Mouse (Mus musculus): ENCODE results near the gene Tle1.

The Tle1 gene

DNA sequence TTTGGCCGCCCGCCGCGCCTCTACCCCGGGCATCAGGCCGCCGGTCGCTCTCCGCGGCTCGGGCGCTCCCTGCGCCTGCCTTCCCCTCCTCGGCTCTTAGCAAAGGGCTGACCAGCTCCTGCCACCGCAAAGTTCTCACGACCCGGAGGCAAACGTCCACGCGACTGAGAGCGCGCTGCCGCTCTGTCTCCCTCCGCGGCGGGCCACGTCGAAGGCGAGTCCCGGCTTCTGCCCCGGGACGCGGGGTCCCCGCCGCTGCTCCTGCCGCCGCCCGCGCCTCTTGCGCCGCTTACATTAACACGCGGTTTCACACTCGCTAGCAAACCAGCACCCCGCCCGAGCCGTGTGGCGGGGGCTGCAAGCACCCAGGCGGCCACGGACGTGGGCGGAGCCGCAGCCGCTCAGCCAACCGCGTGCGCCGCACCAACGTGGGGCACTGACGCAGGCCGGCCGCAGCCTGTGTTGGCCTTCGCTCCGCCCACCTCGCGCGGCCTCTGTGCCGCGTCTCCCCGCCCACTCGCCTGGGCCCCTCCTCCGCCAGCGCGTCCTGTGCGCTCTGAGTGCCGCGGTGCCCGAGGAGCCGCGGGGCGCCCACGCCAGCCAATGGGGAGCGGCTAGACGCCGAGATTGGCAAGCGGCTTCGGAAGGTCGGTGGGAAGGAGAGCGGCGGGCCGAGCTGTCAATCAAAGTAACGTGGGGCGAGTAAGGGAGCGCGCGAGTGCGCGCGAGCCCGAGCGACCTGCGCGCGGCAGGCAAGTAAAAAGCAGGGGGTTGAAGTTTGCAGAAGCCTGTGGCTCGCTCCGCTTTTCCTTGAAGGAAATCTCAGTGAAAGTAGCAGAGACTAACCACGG is at the start of gene Tle1:
TSS of gene Tle1 (minus strand) at position 361 of the 851 bp plus-strand sequence.
- DNase-seq (ENCODE audit: low spot score), result peak; percentile 99

DNA sequence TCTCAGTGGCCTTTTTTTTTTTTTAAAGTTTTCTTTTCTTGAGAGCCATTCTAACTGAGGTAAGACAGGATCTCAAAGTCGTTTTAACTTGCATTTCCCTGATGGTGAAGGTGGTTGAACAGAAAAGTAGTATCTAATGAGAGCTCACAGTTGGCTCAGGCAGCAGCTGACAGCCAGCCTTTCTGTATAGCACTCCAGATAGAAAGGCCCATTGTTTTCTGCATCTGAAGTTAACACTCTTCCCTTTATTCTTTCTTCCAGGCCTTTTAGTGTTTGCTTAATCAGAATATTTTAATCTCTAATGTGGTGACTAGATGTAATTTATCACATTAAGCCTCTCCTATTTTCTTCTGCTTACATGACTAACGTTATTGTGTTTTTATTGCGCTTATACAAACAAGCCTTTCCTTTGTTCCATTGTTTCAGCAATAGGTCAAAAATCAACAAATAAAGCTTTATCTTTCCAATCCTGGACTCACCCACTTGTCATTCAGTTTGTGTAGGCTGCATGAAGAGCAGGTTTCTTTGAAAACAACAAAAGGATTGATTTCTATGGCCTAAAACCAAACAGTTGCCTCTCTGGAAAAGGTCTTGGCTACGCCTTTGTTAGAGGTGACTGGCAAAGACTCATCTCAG is 33.0 kb upstream of the Tle1 start:
- DNase-seq (ENCODE audit: low spot score), result peak; percentile 66

DNA sequence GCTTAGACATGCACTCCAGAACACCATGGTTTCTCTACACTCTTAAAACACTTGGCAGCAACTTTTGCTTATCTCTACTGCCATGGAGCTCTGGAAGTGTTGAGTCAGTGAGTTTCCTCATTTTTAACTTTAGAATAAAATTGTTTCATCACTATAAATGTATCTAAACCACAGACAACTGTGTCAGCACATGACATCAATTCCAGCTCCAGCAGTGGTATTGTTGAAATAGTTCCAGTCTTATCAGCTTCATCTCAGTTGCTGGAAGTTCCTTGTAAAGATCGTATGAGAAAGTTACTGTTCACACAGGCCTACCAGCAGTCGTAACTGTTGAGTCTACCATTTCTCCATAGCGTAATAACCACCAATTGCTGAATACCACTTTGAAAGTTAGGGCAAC is 31.5 kb upstream of the Tle1 start:
- no peak for DNase-seq (ENCODE audit: low spot score)

DNA sequence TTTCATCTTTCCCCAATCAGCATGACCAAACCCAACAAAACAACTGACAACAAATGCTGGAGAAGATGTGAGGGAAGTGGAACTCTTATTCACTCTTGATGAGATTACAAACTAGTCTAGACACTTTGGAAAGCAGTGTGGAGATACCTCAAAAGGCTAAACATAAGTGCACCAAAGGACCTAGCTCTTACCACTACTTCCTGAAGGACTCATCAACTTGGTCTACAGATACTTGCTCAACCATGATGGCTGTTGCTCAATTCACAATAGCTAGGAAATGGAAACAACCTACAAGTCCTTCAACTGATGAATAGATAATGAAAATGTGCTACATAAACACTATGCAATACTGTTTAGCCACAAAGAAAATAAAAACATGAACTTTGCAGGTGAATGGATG is 30.1 kb upstream of the Tle1 start:
- no peak for DNase-seq (ENCODE audit: low spot score)

GRCm38 (mm10) chr4:72221629-72222028 is 20.9 kb upstream of the Tle1 start:
- DNase-seq (ENCODE audit: low spot score), result no peak

DNA sequence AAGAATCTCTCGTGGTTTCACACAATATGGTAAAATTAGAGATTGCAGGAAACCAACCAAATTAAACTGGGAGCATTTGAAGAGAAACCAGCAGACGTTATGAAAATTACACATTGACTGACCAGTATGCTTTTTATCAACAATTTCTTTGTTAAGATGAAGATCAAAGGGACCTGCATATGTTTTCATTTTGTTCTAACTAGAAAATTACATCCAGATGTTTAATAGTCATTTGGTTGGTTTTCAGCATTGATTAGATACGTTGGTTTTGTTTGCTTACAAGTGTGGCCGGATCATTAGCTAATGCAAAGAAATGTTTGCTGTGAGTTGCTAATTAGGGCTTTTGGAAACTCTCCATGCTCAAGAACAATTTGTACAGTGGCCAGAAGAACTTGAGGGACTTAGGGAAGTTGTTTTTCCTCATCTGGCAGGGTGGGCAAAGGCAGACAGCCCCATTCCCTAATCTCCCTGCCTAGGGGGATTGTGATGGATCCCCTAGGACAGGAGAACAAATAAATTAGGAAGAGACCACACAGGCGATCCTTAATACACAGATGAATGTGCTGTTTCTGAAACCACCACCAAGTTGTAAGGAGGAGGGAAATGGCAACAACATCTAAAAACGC is 3.8 kb upstream of the Tle1 start:
- peak; percentile 70 for DNase-seq (ENCODE audit: low spot score)

GRCm38 (mm10) chr4:72201521-72201991 is 837 bp upstream of the Tle1 start:
- DNase-seq (ENCODE audit: low spot score), result peak; percentile 82

- peak; percentile 70 for DNase-seq (ENCODE audit: low spot score)
Measured at GRCm38 (mm10) chr4:72199571-72200558, 854 bp downstream of the Tle1 start.

- peak; percentile 93 for DNase-seq (ENCODE audit: low spot score)
Measured at GRCm38 (mm10) chr4:72198877-72199411, 1.8 kb downstream of the Tle1 start.

DNA sequence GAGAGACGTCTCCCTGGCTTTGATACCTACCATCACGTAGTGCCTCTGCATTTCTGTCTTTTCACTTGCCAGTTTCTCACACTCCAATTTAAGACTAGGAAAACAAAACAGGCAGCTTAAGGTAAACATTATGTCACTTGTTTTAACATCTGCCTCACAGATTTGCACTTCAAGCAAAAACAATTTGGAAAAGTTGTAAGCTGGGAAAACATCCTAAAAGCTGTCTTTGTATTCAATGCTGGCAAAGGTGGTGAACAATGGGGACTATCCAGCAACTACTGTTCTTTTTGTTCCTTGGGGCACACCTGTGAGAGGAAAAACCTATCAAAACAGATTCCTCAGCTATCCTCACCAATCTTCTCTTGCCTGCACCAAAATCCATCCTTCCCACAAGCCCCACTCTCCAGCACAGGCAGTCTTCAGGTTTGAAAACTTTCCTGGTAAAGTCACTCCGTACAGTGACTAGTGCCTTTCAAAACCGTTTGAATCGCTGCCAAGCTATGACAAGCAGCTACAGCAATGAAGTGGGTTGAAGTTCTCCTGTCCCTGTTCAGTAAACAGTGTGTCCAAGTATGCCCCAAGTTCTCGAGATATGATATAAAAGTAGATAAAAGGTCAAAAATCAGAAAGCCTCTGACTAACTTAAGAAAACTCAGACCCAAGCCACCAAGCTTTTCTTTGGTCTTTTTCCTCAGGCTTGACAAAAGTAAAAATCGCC is 2.7 kb downstream of the Tle1 start:
- DNase-seq (ENCODE audit: low spot score), result no peak

GRCm38 (mm10) chr4:72195116-72195835 is 5.4 kb downstream of the Tle1 start:
- DNase-seq (ENCODE audit: low spot score), result no peak

GRCm38 (mm10) chr4:72193276-72193675 is 7.4 kb downstream of the Tle1 start:
- no peak for DNase-seq (ENCODE audit: low spot score)

- DNase-seq (ENCODE audit: low spot score), result no peak
Measured at GRCm38 (mm10) chr4:72184476-72184875, 16.2 kb downstream of the Tle1 start.

DNA sequence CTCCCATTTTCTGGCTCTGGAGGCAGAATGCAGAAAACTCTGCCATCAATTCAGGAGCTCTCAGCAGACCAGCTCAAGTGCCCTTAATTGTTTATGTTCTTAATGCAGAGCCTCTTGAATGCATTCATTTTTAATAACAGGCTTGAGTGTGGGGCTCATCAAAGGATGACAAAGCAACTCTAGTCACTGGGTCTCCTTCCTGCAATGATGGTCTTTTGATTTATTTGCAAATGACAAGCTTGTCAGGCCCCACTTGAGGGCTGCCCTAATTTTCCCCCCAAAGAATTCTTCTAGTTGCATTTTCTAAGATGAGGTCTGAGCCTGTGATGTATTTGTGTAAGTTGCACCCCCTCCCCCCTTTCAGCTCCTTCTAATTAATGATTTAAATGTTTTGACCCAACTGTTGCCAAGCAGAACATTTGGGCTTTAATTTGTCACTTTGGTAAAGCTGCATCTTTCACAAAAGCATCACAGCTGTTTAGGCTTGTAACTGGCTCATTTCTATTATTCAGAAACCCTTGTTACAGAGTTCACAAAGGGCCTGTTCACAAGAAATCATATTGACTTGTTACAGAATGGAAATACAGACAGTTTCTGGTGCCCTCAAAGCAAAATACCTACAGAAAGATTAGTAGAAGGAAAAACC is 18.3 kb downstream of the Tle1 start:
- no peak for DNase-seq (ENCODE audit: low spot score)

- DNase-seq (ENCODE audit: low spot score), result no peak
Measured at GRCm38 (mm10) chr4:72175943-72176342, 24.8 kb downstream of the Tle1 start.

- peak; percentile 58 for DNase-seq (ENCODE audit: low spot score)
Measured at GRCm38 (mm10) chr4:72168267-72168666, 32.5 kb downstream of the Tle1 start.

DNA sequence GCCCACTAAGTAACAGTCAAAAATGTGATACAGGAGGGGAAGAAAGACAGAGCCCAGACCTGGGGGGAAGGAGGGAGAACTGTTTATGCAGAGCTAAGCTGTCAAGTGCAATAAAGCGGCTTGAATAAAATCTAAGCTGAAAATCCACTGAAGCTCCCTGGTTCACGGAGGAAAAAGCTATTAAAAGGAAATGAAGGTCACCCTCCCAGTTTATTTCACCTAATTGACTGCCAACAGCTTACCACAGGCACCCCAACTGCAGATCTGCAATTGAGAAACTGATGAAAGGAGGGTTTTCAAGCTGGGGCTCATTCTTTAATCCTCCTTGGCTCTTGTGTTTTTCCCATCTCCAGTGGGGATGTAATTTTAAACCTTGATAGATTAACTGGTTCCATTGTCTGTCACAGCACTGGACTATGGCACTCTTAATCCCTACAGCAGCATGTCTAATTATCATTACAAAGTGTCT is 32.9 kb downstream of the Tle1 start:
- DNase-seq (ENCODE audit: low spot score), result peak; percentile 72

DNA sequence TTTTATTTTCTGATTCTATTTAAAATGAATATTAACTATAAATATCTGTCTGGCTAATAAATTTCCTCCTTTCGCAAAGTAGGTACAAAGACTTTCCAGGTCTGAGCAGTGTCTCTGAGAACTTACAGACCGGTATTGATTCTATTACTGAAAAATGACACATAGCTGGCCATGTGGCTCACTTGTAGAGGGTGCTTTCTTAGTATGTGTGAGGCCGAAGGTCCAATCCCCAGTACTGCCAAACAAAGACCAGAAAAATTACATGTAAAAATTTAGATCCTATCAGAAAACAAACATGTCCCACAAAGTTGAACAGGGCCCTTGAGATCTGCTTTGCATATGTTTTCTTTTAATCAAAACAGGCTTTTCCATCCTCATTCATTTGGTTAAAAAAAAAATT is 33.5 kb downstream of the Tle1 start:
- DNase-seq (ENCODE audit: low spot score), result peak; percentile 9

- peak; percentile 47 for DNase-seq (ENCODE audit: low spot score)
Measured at GRCm38 (mm10) chr4:72166561-72166960, 34.2 kb downstream of the Tle1 start.

All from embryo, embryonic 10.5 days (tissue).